Mouse (Mus musculus): ENCODE measurements around the gene Tnfrsf21. TPM values are rescaled to one million over a fixed set of nuclear protein-coding genes. Genes with fewer than 3 reads are reported as not detected.

Gene Tnfrsf21
- 35.1 and 39.2 TPM in 2 replicates for polyA plus RNA-seq (2016; fragmentation: Nextera tagmentation; extraction: Ambion mirVana)

GRCm38 (mm10) chr17:43016371-43017331, at the start of gene Tnfrsf21:
Gene Tnfrsf21, plus strand, starts transcription at chr17:43016555.
- H3K4me2 ChIP-seq (replicated peaks): peak within 1 kb of the TSS; percentile 80
- peaks cover 8% of the 10 kb centered on the region for H3K4me1 ChIP-seq
- no peaks in the 10 kb centered on the region for H3K36me3 ChIP-seq
- peak within 1 kb of the TSS; percentile 86 for H3K4me3 ChIP-seq
- peak within 1 kb of the TSS; percentile 90 for H3K27ac ChIP-seq (replicated peaks)
- H3K9ac ChIP-seq (replicated peaks): peak within 1 kb of the TSS; percentile 90
- no peaks in the 10 kb centered on the region for H3K27me3 ChIP-seq
- peak; percentile 96 for ATAC-seq (ENCODE audit: low FRiP score, low read depth)
- under 1% methylated on average over 75 of the region's 80 CpGs for WGBS
- no peaks in the 10 kb centered on the region for H3K9me3 ChIP-seq

- Histone ChIP-seq H3K36me3 (no peaks in the 10 kb centered on the region), H3K27ac (replicated peaks) (no peak overlapping the region), H3K27me3 (no peaks in the 10 kb centered on the region), H3K9ac (replicated peaks) (no peak overlapping the region), H3K4me1 (no peaks in the 10 kb centered on the region), H3K4me2 (replicated peaks) (no peak overlapping the region), H3K9me3 (no peaks in the 10 kb centered on the region), H3K4me3 (no peak overlapping the region)
- WGBS: 90% methylated on average over 2 of the region's 2 CpGs
- no peak for ATAC-seq (ENCODE audit: low FRiP score, low read depth)
These were observed 48.2 kb upstream of the Tnfrsf21 start for GRCm38 (mm10) chr17:42968174-42968573.

- WGBS: 88% methylated on average over 18 of the region's 18 CpGs
- Histone ChIP-seq H3K27me3 (no peaks in the 10 kb centered on the region), H3K36me3 (no peaks in the 10 kb centered on the region), H3K27ac (replicated peaks) (no peak overlapping the region), H3K4me2 (replicated peaks) (no peak overlapping the region), H3K9me3 (no peaks in the 10 kb centered on the region), H3K9ac (replicated peaks) (no peak overlapping the region), H3K4me3 (no peak overlapping the region), H3K4me1 (peaks cover 3% of the 10 kb centered on the region; the same call in 1 of the 2 replicates)
- no peak for ATAC-seq (ENCODE audit: low FRiP score, low read depth)
These were observed 40.9 kb upstream of the Tnfrsf21 start for GRCm38 (mm10) chr17:42975312-42975996.

- Histone ChIP-seq H3K4me3 (no peak overlapping the region), H3K9me3 (no peaks in the 10 kb centered on the region), H3K27ac (replicated peaks) (no peak overlapping the region), H3K36me3 (no peaks in the 10 kb centered on the region), H3K9ac (replicated peaks) (no peak overlapping the region), H3K4me1 (peaks cover 3% of the 10 kb centered on the region; the same call in 1 of the 2 replicates), H3K27me3 (no peaks in the 10 kb centered on the region), H3K4me2 (replicated peaks) (no peak overlapping the region)
- ATAC-seq (ENCODE audit: low FRiP score, low read depth): no peak
- WGBS: 75% methylated on average over 7 of the region's 7 CpGs
These were observed 38.6 kb upstream of the Tnfrsf21 start for GRCm38 (mm10) chr17:42977766-42978165.

DNA sequence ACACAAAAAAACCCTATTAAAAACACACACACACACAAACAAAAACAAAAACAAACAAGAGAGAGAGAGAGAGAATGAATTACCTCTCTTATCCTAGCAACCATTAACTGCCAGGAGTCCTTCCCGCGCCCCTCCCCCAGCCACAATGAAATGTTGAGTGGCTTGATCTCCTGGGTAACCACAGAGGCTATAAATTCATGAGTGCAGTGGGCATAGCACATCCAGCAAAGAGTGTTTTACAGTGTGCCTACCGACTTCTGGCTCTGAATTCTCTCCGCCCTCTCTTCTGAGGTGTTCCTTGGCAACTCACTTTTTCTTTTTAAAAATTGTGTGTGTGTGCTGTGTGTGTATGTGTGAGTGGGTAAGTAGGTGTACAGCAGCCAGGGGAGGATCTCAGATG, 38.0 kb upstream of the Tnfrsf21 start:
- Histone ChIP-seq H3K36me3 (no peaks in the 10 kb centered on the region), H3K4me2 (replicated peaks) (no peak overlapping the region), H3K4me3 (no peak overlapping the region), H3K27me3 (no peaks in the 10 kb centered on the region), H3K4me1 (peaks cover 3% of the 10 kb centered on the region; the same call in 1 of the 2 replicates), H3K9ac (replicated peaks) (no peak overlapping the region), H3K27ac (replicated peaks) (no peak overlapping the region), H3K9me3 (no peaks in the 10 kb centered on the region)
- ATAC-seq (ENCODE audit: low FRiP score, low read depth): no peak
- 84% methylated on average over 4 of the region's 4 CpGs for WGBS

GRCm38 (mm10) chr17:42981806-42982205, 34.5 kb upstream of the Tnfrsf21 start:
- Histone ChIP-seq H3K27me3 (no peaks in the 10 kb centered on the region), H3K9ac (replicated peaks) (no peak overlapping the region), H3K4me3 (no peak overlapping the region), H3K27ac (replicated peaks) (no peak overlapping the region), H3K4me2 (replicated peaks) (no peak overlapping the region), H3K36me3 (no peaks in the 10 kb centered on the region), H3K9me3 (no peaks in the 10 kb centered on the region), H3K4me1 (peaks cover 3% of the 10 kb centered on the region; the same call in 1 of the 2 replicates)
- ATAC-seq (ENCODE audit: low FRiP score, low read depth): no peak
- WGBS: 92% methylated on average over 3 of the region's 3 CpGs

DNA sequence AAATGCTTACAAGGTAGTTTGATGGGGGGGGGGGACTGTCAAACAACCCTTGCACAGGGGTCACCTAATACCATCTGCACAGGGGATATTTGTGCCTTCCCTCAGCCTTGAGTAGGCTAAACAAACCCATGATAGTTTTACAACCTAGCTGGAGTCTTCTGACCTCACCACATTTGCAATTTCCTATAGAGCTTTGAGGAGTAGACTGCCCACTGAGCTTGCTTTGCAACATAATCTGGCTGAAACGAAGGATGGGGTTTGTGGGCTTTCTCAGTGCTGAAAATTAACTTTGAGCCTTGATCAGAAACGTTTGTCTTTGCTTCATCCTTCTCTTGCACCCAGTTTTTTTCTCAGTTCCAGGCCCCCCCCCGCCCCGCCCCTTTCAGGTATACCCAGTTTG, 33.8 kb upstream of the Tnfrsf21 start:
- Histone ChIP-seq H3K9me3 (no peaks in the 10 kb centered on the region), H3K4me2 (replicated peaks) (no peak overlapping the region), H3K36me3 (no peaks in the 10 kb centered on the region), H3K9ac (replicated peaks) (no peak overlapping the region), H3K27ac (replicated peaks) (no peak overlapping the region), H3K27me3 (no peaks in the 10 kb centered on the region), H3K4me3 (no peak overlapping the region), H3K4me1 (peaks cover 3% of the 10 kb centered on the region; the same call in 1 of the 2 replicates)
- WGBS: 50% methylated on average over 4 of the region's 4 CpGs
- no peak for ATAC-seq (ENCODE audit: low FRiP score, low read depth)

- no peak for ATAC-seq (ENCODE audit: low FRiP score, low read depth)
- Histone ChIP-seq H3K27me3 (no peaks in the 10 kb centered on the region), H3K4me1 (no peaks in the 10 kb centered on the region), H3K9me3 (no peaks in the 10 kb centered on the region), H3K9ac (replicated peaks) (no peak overlapping the region), H3K4me3 (no peak overlapping the region), H3K36me3 (no peaks in the 10 kb centered on the region), H3K4me2 (replicated peaks) (no peak overlapping the region), H3K27ac (replicated peaks) (no peak overlapping the region)
- 58% methylated on average over 9 of the region's 9 CpGs for WGBS
These were observed 30.3 kb upstream of the Tnfrsf21 start for GRCm38 (mm10) chr17:42985837-42986589.

DNA sequence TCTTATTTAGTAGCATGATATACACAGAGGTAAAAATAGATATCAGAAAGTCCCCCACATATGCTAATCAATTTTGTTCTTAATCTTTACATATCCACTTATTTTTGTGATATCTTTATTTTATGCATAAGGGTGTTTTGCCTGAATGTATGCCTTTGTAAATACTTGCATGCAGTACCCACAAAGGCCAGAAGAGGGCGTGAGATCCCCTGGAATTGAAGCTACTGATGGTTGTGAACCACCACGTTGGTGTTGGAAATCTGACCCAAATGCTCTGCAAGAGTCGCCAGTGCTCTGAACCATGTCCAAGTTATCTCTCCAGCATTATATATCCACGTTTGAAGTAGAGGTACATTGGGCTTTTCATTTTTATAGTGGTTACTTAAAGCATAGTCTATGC, 28.7 kb upstream of the Tnfrsf21 start:
- Histone ChIP-seq H3K4me1 (no peaks in the 10 kb centered on the region), H3K4me3 (no peak overlapping the region), H3K27ac (replicated peaks) (no peak overlapping the region), H3K4me2 (replicated peaks) (no peak overlapping the region), H3K27me3 (no peaks in the 10 kb centered on the region), H3K36me3 (no peaks in the 10 kb centered on the region), H3K9ac (replicated peaks) (no peak overlapping the region), H3K9me3 (no peaks in the 10 kb centered on the region)
- ATAC-seq (ENCODE audit: low FRiP score, low read depth): no peak
- WGBS: 32% methylated on average over 4 of the region's 4 CpGs

- H3K4me1 ChIP-seq: no peaks in the 10 kb centered on the region
- WGBS: 91% methylated on average over 4 of the region's 4 CpGs
- no peak overlapping the region for H3K4me2 ChIP-seq (replicated peaks)
- H3K9me3 ChIP-seq: no peaks in the 10 kb centered on the region
- ATAC-seq (ENCODE audit: low FRiP score, low read depth): no peak
- no peak overlapping the region for H3K27ac ChIP-seq (replicated peaks)
- no peak overlapping the region for H3K4me3 ChIP-seq
- H3K9ac ChIP-seq (replicated peaks): no peak overlapping the region
- H3K36me3 ChIP-seq: no peaks in the 10 kb centered on the region
- H3K27me3 ChIP-seq: no peaks in the 10 kb centered on the region
These were observed 26.4 kb upstream of the Tnfrsf21 start for GRCm38 (mm10) chr17:42989981-42990380.

- Histone ChIP-seq H3K4me2 (replicated peaks) (no peak overlapping the region), H3K9ac (replicated peaks) (no peak overlapping the region), H3K27me3 (no peaks in the 10 kb centered on the region), H3K4me1 (no peaks in the 10 kb centered on the region), H3K27ac (replicated peaks) (no peak overlapping the region), H3K36me3 (no peaks in the 10 kb centered on the region), H3K9me3 (no peaks in the 10 kb centered on the region), H3K4me3 (no peak overlapping the region)
- no peak for ATAC-seq (ENCODE audit: low FRiP score, low read depth)
- 63% methylated on average over 11 of the region's 11 CpGs for WGBS
These were observed 25.2 kb upstream of the Tnfrsf21 start for GRCm38 (mm10) chr17:42991112-42991511.
